Mouse (Mus musculus) heart, embryonic 11.5 days (tissue): ENCODE measurements at regions not wholly inside any gene's neighbourhood (a gene's known extent, or its start where the extent isn't known, plus 50 kb on each side); places are given as distances from the start of the nearest gene placed in this dataset.
"Not testable (repeated sequence)": the region's sequence is repeated elsewhere in the genome, so short reads cannot be mapped to it uniquely, and the experiment has no call there.

ENCODE experiments used
- ATAC-seq: fragments of 200-750 bp; cut with Nextera tagmentation; replicated peaks from 2 replicates; pipeline ENCODE4 v1.8.0; 2017; ENCODE audit warnings: moderate library complexity; ENCODE audit not compliant: insufficient number of reproducible peaks, low FRiP score, low TSS enrichment
- H3K27ac ChIP-seq: fragments of 300-500 bp; sonication (generic); 2 replicates; pipeline ENCODE4 v1.5.1; 2014; ENCODE audit warnings: mild to moderate bottlenecking, low read depth, low read length
- H3K27me3 ChIP-seq: fragments of 300-500 bp; sonication (generic); 2 replicates; pipeline ENCODE4 v1.6.1; 2014; ENCODE audit warnings: mild to moderate bottlenecking, low read length, mixed read lengths; ENCODE audit not compliant: control insufficient read depth, insufficient read depth
- H3K36me3 ChIP-seq: fragments of 300-500 bp; sonication (generic); 2 replicates; pipeline ENCODE4 v1.6.1; 2014; ENCODE audit warnings: mild to moderate bottlenecking, low read length, moderate library complexity, mixed read lengths; ENCODE audit not compliant: control insufficient read depth, insufficient read depth
- H3K4me1 ChIP-seq: fragments of 300-500 bp; sonication (generic); 2 replicates; pipeline ENCODE4 v1.6.1; 2014; ENCODE audit warnings: low read length; ENCODE audit not compliant: control insufficient read depth, insufficient read depth
- H3K4me2 ChIP-seq: fragments of 300-500 bp; sonication (generic); 2 replicates; pipeline ENCODE4 v1.6.1; 2014; ENCODE audit warnings: mild to moderate bottlenecking, moderate library complexity
- H3K4me3 ChIP-seq: fragments of 300-500 bp; sonication (generic); 2 replicates; pipeline ENCODE4 v1.5.1; 2014; ENCODE audit warnings: low read depth, low read length
- H3K9ac ChIP-seq: fragments of 300-500 bp; sonication (generic); 2 replicates; pipeline ENCODE4 v1.6.1; 2014; ENCODE audit warnings: mild to moderate bottlenecking, low read depth, low read length, moderate library complexity
- H3K9me3 ChIP-seq: fragments of 300-500 bp; sonication (generic); replicated peaks from 2 replicates; pipeline ENCODE4 v1.6.1; 2016; ENCODE audit warnings: low read length; ENCODE audit not compliant: control insufficient read depth
- WGBS: fragments of 180-500 bp; shearing (Covaris S2); extraction: QIAGEN DNeasy Blood & Tissue Kit; methylation state at CpG from one replicate; pipeline ENCODE4 v1.1.7; 2014; ENCODE audit not compliant: insufficient replicate concordance; 5-methylcytosine and 5-hydroxymethylcytosine counted together

DNA sequence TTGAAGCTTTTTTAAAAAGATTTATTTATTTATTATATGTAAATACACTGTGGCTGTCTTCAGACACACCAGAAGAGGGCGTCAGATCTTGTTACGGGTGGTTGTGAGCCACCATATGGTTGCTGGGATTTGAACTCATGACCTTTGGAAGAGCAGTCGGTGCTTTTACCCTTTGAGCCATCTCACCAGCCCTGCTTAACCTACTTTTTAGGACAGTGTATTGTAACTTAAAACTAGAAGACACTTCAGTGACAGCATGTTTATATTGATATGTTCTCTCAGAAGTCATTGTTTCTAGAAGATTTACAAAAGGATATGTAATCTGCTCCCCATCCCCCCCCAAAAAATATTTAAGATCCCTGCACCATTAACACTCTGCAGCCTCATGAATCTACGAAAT is 69.3 kb upstream of the Rack1 start:
- not testable (repeated sequence) for H3K27ac ChIP-seq, H3K27me3 ChIP-seq, H3K4me1 ChIP-seq, H3K4me3 ChIP-seq, ATAC-seq, H3K9ac ChIP-seq, H3K9me3 ChIP-seq, H3K4me2 ChIP-seq, H3K36me3 ChIP-seq
- WGBS = 74% methylated on average over 4 of the region's 4 CpGs

GRCm38 (mm10) chr11:48746503-48746902 is 53.6 kb upstream of the Rack1 start:
- no peaks in the 10 kb centered on the region for H3K27me3 ChIP-seq
- no peaks in the 10 kb centered on the region for H3K4me1 ChIP-seq
- H3K36me3 ChIP-seq = no peaks in the 10 kb centered on the region
- H3K27ac ChIP-seq = no peak overlapping the region
- no peak for ATAC-seq
- no peak overlapping the region for H3K4me3 ChIP-seq
- 88% methylated on average over 1 of the region's 1 CpGs for WGBS
- H3K9ac ChIP-seq = no peak overlapping the region
- no peaks in the 10 kb centered on the region for H3K9me3 ChIP-seq
- no peak overlapping the region for H3K4me2 ChIP-seq

- Histone ChIP-seq H3K4me3 (no peak overlapping the region), H3K4me1 (no peaks in the 10 kb centered on the region), H3K27ac (no peak overlapping the region), H3K9me3 (no peaks in the 10 kb centered on the region), H3K9ac (no peak overlapping the region), H3K4me2 (no peak overlapping the region), H3K27me3 (no peaks in the 10 kb centered on the region), H3K36me3 (no peaks in the 10 kb centered on the region)
- 66% methylated on average over 2 of the region's 2 CpGs for WGBS
- ATAC-seq = no peak
Observed at GRCm38 (mm10) chr11:48748066-48748465, 52.1 kb upstream of the Rack1 start.
